Mouse (Mus musculus): ENCODE results near the gene Smg6.

DNA sequence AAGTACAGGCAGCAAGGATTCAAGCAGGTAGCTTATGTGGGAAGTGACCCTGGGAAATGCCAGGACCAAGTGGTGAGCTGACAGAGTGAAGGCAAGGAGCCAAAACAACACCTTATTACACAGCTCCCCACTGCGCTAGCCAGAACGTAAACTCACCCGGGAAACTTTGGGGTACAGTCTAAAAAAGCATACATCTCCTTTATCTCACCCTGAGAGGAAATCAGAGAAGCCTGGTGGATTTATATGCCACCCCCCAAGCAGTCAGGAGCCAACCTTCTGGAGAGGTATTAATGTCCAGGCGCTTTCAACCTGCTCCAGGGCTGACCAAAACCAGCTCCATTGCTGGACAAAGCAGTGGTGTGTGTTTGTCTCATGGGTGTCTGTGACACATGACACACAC is 278.3 kb downstream of the Smg6 start:
- TF ChIP-seq CTCF (conservative IDR thresholded peaks at IDR 0.05; ENCODE audit: low read length) (no peak), POU5F1 (IDR thresholded peaks at IDR 0.05; ENCODE audit: borderline replicate concordance, low read length) (no peak), NANOG (IDR thresholded peaks at IDR 0.05; ENCODE audit: borderline replicate concordance, low read length) (no peak)

Data from E14TG2a.4 (cell line).